Mouse (Mus musculus): ENCODE results near the gene Tmem150b.

Tmem150b gene

GRCm38 (mm10) chr7:4724359-4724758 is 690 bp downstream of the Tmem150b start:
- DNase-seq: no peak

GRCm38 (mm10) chr7:4723508-4723907 is 1.5 kb downstream of the Tmem150b start:
- DNase-seq: peak; percentile 35

DNA sequence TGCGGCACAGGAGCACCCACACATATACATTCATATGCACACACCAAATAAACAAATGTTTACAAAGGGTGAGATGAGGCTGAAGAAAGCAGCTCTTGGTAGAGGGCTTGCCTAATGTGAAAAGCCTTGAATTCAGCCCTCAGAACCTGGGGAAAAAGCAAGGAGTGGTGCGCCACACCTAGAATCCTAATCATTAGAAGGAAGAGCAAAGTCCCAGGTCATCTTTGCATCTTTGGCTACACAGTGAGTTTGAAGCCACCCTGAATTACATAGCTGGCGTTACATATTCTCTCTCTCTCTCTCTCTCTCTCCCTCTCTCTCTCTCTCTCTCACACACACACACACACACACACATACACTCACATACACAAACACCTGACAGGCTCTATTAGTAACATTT is 5.8 kb downstream of the Tmem150b start:
- DNase-seq: no peak

DNA sequence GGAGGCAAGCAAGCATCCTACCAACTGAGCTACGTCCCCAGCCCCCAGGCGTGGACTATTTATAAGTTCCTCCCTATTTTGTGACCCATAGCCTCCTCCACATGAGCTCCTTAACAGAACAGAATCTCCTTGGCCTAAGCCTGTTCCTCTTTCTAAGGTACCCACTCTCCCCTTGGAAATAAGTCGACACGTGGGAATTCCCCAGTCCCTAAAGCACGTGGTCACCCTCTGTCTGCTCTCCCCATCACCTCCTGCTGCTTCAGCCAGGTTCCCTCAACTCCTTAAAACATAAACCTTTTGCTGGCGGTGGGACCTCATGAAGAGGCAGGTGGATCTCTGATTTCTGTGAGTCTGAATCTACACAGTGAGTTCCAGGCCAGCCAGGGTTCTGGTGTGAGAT is 8.1 kb downstream of the Tmem150b start:
- no peak for DNase-seq

DNA sequence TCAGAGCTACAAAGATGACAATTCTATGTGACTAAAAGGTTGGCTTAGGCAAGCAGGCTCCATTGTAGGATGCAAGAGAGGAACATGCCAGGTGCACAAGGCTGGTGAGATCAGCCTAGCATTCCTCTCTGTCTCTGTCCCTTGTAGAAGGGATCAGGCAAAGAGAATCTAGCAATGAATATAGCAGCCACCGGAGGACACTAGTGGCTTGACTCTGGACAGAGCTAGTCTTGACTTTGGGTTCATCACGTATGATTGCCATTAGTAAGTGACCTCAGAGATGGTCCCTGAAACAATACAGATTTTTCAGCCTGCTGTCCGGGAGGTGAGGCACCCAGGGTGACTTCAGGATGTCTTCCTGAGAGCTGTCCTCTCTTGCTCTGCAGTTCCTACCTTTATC is 12.5 kb downstream of the Tmem150b start:
- DNase-seq: no peak

DNA sequence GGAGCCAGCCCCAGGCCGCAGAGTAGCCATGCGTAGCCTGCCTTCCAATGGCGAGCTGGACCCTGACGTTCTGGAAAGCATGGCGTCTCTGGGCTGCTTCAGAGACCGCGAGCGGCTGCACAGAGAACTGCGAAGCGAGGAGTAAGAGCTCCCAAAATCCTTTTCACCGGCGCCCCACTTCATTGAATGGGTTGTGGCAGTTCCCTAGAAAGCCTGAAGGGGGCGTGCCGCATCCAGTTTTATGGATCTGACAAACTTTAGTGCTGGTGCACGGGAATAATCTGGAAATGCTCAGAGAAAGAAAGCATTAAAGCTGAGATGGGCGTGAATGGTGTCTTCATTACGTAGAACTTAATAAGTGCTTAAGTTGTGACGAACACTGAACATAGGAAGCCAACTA is 20.0 kb downstream of the Tmem150b start:
- DNase-seq: peak; percentile 60

- DNase-seq: no peak
Measured at GRCm38 (mm10) chr7:4703195-4703594, 21.9 kb downstream of the Tmem150b start.

- DNase-seq: no peak
Measured at GRCm38 (mm10) chr7:4702334-4702733, 22.7 kb downstream of the Tmem150b start.

DNA sequence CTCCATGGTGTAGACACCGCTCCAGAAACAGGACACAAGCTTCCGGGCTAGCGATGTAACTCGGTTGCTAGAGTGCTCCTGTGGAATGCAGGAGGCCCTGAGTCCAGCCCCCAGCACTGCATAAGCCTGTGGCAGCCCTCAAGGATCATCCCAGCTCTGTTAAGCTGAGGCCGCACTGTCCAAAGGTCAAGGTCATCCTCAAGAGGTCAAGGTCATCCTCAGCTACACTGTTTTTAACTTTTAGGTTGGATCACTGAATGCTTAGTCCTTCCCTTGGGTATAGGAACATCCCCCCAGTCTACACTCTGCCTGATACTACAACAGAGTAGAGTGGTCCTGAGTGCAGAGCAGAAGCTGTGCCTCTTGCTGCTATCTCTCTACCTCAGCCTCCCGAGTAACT is 32.0 kb downstream of the Tmem150b start:
- DNase-seq: no peak

DNA sequence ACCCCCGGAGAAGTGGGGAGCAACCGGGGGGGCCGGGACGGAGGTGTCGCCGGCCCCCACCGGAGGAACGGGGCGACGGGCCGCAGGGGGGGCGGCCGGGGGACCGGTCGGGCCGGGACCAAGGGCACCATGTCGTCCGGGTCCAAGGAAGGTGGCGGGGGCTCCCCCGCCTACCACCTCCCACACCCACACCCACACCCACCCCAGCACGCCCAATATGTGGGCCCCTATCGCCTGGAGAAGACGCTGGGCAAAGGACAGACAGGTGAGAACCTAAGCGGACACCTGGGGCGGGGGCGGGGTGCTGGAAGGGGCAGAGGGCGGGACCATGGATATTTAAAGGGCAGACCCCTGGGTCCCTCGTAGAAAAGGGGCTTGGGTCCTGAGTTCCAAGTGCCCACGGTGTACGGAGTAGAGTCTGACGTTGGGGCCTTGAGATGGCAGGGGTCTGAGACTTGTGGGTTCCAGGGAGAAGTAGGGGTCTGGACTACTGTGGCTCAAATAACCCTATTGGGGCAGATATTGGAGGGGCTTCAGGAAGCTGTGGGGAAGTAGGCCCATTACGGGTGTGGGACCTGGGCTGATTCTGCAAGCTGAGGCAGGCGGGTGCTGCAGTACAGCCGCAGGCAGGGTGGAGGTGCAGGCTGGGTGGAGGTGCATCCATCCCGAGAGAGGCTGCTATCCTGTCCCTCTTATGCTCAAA is 33.9 kb downstream of the Tmem150b start:
- DNase-seq: peak; percentile 31

- DNase-seq: peak; percentile 96
Measured at GRCm38 (mm10) chr7:4690387-4690786, 34.7 kb downstream of the Tmem150b start, which contains the start of gene Brsk1. Brsk1 (plus strand) TSS chr7:4690604.

- peak; percentile 99 for DNase-seq
Measured at GRCm38 (mm10) chr7:4684632-4685417, 40.2 kb downstream of the Tmem150b start, which contains the start of gene Hspbp1. Hspbp1 (minus strand) TSS chr7:4685068.

GRCm38 (mm10) chr7:4684203-4684602 is 40.8 kb downstream of the Tmem150b start:
- no peak for DNase-seq

- no peak for DNase-seq
Measured at GRCm38 (mm10) chr7:4683307-4683706, 41.7 kb downstream of the Tmem150b start.

DNA sequence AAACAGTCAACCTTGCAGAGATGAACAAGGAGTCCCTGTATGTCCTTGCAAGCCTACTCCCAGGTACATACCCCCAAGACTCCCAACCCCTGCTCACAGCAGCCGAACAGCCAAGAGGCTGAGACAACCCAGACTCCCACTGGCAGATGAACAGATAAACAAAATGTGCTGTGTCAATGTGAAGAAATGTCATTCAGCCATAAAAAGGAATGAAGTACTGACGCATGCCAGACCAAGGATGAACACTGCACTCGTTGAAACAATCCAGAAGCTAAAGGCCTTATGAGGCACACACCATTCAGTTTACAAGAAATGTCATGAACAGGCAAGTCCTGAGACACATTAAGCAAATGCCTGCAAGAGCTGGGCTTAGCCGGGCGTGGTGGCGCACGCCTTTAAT is 49.8 kb downstream of the Tmem150b start:
- DNase-seq: no peak

DNA sequence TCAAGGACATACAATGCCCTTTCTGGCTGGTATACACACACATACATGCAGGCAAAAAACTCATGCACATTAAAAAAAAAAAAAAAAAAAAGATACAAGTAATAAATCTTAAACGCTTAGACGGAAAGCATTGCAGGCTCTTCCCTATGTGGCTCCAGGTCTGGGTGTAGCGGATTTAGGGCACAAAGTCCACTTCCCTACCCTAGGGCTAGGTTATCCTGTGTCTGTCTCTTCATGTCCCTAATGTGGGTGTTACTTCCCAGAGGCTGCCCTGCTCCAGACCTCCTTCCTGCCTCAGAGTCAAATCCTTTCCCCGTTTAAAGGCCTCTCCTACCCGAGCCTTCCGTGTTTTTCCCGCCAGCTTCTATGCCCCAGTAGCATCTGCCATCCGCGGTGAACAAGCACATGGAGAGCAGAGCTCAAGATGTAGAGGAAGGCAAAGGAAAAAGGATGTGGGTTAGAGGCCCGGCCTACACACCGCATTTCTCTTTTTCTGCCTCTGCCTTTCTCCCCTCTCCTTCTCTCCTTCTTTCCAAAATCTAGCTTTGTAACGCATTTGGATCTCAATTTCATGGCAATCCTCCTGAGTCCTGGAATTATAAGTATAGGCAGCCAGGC is 50.8 kb downstream of the Tmem150b start:
- DNase-seq: no peak

DNA sequence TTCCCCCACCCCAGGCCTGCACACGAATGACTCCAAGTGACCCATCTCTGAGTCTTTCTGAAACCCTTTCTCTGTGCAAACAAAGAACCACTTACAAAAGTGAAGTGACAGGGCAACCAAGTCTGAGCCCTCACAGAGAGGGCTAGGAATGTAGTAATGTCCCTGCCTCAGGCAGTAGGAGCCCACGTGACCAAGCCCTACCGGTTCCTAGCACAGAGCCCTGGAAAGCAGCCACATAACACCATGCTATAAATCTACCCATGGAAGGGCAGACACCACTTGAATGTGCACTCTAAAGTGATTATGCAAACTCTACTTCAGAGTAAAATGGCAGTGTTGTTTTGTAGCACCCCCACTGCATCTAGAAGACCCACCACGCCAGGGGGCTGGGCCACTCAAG is 53.1 kb downstream of the Tmem150b start:
- no peak for DNase-seq

GRCm38 (mm10) chr7:4670655-4671255 is 54.3 kb downstream of the Tmem150b start:
- no peak for DNase-seq

GRCm38 (mm10) chr7:4669156-4669555 is 55.9 kb downstream of the Tmem150b start:
- no peak for DNase-seq

DNA sequence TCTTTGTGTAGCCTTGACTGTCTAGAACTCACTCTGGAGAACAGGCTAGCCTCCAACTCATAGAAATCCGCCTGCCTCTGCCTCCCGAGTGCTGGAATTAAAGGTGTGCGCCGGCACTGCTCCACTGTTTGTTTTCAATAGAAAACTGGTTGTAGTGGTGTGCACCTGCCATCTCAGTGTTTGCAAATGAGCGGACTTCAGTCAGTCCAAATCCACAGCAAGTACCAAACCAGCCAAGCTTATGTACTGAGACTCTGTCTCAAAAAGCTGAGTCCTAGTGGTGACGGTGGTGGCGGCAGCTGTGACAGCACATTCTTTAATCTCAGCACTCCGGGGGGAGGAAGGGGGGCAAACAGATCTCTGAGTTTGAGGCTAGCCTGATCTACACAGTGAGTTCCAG is 56.5 kb downstream of the Tmem150b start:
- DNase-seq: no peak

GRCm38 (mm10) chr7:4666871-4667270 is 58.2 kb downstream of the Tmem150b start:
- DNase-seq: no peak

DNA sequence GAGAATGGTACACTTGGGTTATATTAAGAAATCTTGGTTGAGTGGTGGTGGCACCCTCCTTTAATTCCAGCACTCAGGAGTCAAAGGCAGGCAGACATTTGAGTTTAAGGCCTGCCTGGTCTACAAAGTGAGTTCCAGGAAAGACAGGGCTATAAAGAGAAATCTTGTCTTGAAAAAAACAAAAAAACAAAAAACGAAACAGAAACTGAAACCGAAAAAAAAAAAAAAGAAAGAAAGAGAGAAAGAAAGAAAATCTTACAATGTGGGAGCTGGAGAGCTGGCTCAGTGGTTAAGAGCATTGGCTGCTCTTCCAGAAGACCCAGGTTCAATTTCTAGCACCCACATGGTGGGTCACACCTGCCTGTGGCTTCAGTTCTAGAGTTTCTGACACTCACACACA is 61.3 kb downstream of the Tmem150b start:
- DNase-seq: no peak

DNA sequence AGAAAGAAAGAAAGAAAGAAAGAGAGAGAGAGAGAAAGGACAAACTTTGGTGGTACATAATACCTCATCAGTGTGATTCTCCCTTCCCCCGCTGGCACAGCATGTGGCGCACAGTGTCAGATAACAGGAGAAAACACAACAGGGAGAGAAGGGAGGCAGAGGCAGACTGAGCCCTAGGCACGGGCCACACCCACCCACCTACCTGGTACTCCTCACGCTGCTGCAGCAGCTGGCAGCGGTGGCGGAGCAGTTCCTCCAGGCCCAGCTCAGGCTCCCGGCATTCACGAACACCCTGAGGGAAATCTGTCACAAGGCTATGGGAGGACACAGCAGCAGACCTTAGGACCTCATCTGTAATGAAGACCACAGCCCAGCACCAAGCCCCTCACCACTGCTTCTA is 61.9 kb downstream of the Tmem150b start:
- DNase-seq: no peak
